Mouse (Mus musculus) neural tube, embryonic 11.5 days (tissue): ENCODE measurements around the gene Uggt1. TPM values are rescaled to one million over a fixed set of nuclear protein-coding genes. Genes with fewer than 3 reads are reported as not detected.
A peak's percentile ranks its signal among the peaks of the same experiment; 100 is the strongest.

ENCODE experiments used
- ATAC-seq: fragments of 200-750 bp; cut with Nextera tagmentation; 2 replicates; pipeline ENCODE4 v1.8.0; 2017; ENCODE audit warnings: moderate number of reproducible peaks, mild to moderate bottlenecking, moderate TSS enrichment, moderate library complexity; ENCODE audit not compliant: insufficient read depth, low FRiP score, low TSS enrichment
- DNase-seq: peaks from one replicate; pipeline ENCODE4 v3.0.0-alpha.2; 2015; ENCODE audit warnings: low spot score
- H3K27ac ChIP-seq: fragments of 300-500 bp; sonication (generic); 2 replicates; pipeline ENCODE4 v1.5.1; 2014; ENCODE audit warnings: low read depth, mild to moderate bottlenecking, low read length
- H3K27me3 ChIP-seq: fragments of 300-500 bp; sonication (generic); 2 replicates; pipeline ENCODE4 v1.6.1; 2014; ENCODE audit warnings: mild to moderate bottlenecking, low read length, mixed read lengths; ENCODE audit not compliant: control insufficient read depth, insufficient read depth
- H3K36me3 ChIP-seq: fragments of 300-500 bp; sonication (generic); 2 replicates; pipeline ENCODE4 v1.6.1; 2014; ENCODE audit warnings: mild to moderate bottlenecking, low read length, moderate library complexity, mixed read lengths; ENCODE audit not compliant: control insufficient read depth, insufficient read depth
- H3K4me1 ChIP-seq: fragments of 300-500 bp; sonication (generic); 2 replicates; pipeline ENCODE4 v1.6.1; 2014; ENCODE audit warnings: low read length, mixed read lengths; ENCODE audit not compliant: control insufficient read depth, insufficient read depth
- H3K4me2 ChIP-seq: fragments of 300-500 bp; sonication (generic); 2 replicates; pipeline ENCODE4 v1.6.1; 2014; ENCODE audit warnings: low read depth, mild to moderate bottlenecking, moderate library complexity
- H3K4me3 ChIP-seq: fragments of 300-500 bp; sonication (generic); 2 replicates; pipeline ENCODE4 v1.5.1; 2014; ENCODE audit warnings: low read depth, low read length
- H3K9ac ChIP-seq: fragments of 300-500 bp; sonication (generic); 2 replicates; pipeline ENCODE4 v1.6.1; 2014; ENCODE audit warnings: mild to moderate bottlenecking, low read length
- H3K9me3 ChIP-seq: fragments of 300-500 bp; sonication (generic); 2 replicates; pipeline ENCODE4 v1.6.1; 2016; ENCODE audit warnings: low read length; ENCODE audit not compliant: control insufficient read depth
- WGBS: fragments of 180-500 bp; shearing (Covaris S2); extraction: QIAGEN DNeasy Blood & Tissue Kit; methylation state at CpG from one replicate; pipeline ENCODE4 v1.1.7; 2014; 5-methylcytosine and 5-hydroxymethylcytosine counted together
- polyA plus RNA-seq: library from polyadenylated mRNA; unstranded; fragments of >200 nt; fragmentation: Nextera tagmentation; extraction: Ambion mirVana; gene quantifications from 2 replicates; pipeline ENCODE4 v1.2.1, GENCODE M21; 2014

Gene Uggt1
- polyA plus RNA-seq, 1 experiment from 2014 or later = 82.3 TPM

DNA sequence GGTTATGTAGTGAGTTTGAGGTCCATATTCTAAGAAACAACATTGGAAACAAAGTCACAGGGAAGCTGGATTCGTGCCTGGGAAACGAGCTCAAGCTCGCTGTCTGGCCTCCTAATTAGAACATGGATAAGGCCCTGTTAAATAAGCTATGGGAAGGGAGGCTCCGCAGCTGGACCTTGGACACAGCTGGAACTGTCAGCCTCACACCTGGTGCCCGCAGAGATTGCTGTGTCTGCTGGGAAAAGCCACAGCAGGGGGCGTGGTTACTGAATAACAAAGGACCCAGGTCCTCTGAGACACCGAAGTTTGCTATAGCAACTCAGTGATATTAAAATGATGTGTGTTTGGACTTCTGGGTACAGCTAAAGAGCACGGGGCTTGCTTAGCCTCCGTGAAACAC, 6.9 kb upstream of the Uggt1 start:
- no peak overlapping the region for H3K27ac ChIP-seq
- H3K36me3 ChIP-seq = no peaks in the 10 kb centered on the region
- WGBS = 10% methylated on average over 9 of the region's 9 CpGs
- no peaks in the 10 kb centered on the region for H3K27me3 ChIP-seq
- ATAC-seq = no peak
- H3K9me3 ChIP-seq = no peaks in the 10 kb centered on the region
- peaks cover 4% of the 10 kb centered on the region; the same call in 1 of the 2 replicates for H3K4me1 ChIP-seq
- no peak overlapping the region for H3K4me3 ChIP-seq
- H3K9ac ChIP-seq = no peak overlapping the region
- DNase-seq = peak; percentile 43
- no peak overlapping the region for H3K4me2 ChIP-seq

DNA sequence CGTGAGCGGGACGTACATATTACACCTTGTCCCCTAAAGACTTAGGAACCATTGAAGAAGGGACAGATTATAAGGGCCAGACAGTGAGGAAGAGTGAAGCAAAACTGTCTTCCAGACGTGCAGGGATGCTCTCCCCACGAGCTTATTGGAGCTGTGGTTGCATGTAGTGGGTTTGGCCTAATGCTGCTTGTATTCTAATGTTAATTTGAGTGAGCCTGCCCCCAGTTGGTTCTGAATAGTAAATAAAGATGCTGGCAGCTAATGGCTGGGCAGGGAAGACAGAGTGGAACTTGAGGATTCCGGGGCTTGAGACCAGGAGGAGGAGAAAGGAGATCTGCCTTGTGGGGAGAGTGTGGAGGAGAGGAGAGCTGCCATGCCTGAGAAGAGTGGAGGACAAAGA, 2.2 kb upstream of the Uggt1 start:
- no peak overlapping the region for H3K27ac ChIP-seq
- DNase-seq (no peak), ATAC-seq (no peak)
- no peak overlapping the region for H3K4me2 ChIP-seq
- no peak overlapping the region for H3K4me3 ChIP-seq
- H3K36me3 ChIP-seq = no peaks in the 10 kb centered on the region
- no peaks in the 10 kb centered on the region for H3K27me3 ChIP-seq
- H3K9me3 ChIP-seq = no peaks in the 10 kb centered on the region
- 50% methylated on average over 6 of the region's 6 CpGs for WGBS
- peaks cover 13% of the 10 kb centered on the region for H3K4me1 ChIP-seq
- H3K9ac ChIP-seq = no peak overlapping the region

DNA sequence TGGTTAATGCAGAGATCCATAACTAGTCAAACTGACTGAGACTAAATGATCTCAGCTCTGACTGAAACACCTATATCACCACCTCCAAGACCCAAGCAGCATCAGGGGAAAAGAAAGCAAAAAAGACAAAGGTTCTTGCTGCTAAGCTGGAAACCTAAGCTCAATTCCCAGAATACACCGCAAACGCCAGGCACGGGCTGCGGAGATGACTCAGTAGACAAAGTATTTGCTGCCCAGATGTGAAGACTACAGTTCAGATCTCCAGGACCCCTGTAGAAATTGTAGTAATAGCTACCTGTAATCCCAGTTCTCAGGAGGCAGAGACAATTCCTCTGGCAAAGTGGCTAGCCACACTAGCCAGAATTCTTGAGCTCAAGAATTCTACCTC, 302 bp upstream of the Uggt1 start:
- no peak for ATAC-seq
- H3K4me2 ChIP-seq = no peak overlapping the region
- H3K4me3 ChIP-seq = no peak overlapping the region
- 94% methylated on average over 4 of the region's 4 CpGs for WGBS
- H3K27me3 ChIP-seq = no peaks in the 10 kb centered on the region
- H3K36me3 ChIP-seq = no peaks in the 10 kb centered on the region
- no peak overlapping the region for H3K9ac ChIP-seq
- DNase-seq = no peak
- peaks cover 9% of the 10 kb centered on the region for H3K4me1 ChIP-seq
- no peak overlapping the region for H3K27ac ChIP-seq
- H3K9me3 ChIP-seq = no peaks in the 10 kb centered on the region

DNA sequence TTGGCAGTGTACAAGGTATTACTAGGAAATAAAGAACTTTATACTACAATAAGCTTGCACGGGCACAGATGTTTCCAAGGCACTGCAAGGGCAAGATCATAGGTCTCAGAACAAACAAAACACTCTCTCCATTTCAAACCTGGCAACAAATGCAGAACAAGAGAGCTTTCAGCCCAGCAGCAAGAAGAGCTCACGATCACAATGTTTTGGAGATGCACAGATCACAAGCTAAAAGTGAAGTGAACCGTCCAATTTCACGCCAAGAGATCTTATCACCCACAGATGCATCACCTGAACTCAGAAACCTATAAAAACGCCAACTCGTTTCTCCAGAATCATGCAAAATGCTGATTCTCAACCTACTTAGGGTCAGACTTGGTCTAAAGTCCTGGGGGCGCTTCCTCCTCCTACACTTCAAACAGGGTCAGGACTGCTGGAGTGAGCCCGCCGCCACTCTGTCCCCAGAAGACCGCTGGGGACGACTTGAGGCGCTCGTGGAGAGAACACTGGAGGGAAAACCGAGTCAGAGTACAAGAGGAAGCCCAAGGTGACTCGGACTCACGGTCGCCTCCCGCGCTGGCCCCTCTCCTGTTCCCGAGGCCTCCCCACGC, 968 bp downstream of the Uggt1 start:
- H3K4me1 ChIP-seq = peaks cover 9% of the 10 kb centered on the region
- no peaks in the 10 kb centered on the region for H3K36me3 ChIP-seq
- H3K9me3 ChIP-seq = no peaks in the 10 kb centered on the region
- no peak for DNase-seq
- peak overlapping the region; percentile 86 for H3K9ac ChIP-seq
- 5% methylated on average over 21 of the region's 21 CpGs for WGBS
- peak overlapping the region; percentile 76 for H3K27ac ChIP-seq
- H3K4me2 ChIP-seq = peak overlapping the region; percentile 81
- H3K27me3 ChIP-seq = no peaks in the 10 kb centered on the region
- peak overlapping the region; percentile 93 for H3K4me3 ChIP-seq
- ATAC-seq = peak; percentile 48; the same call in 1 of the 2 replicates

DNA sequence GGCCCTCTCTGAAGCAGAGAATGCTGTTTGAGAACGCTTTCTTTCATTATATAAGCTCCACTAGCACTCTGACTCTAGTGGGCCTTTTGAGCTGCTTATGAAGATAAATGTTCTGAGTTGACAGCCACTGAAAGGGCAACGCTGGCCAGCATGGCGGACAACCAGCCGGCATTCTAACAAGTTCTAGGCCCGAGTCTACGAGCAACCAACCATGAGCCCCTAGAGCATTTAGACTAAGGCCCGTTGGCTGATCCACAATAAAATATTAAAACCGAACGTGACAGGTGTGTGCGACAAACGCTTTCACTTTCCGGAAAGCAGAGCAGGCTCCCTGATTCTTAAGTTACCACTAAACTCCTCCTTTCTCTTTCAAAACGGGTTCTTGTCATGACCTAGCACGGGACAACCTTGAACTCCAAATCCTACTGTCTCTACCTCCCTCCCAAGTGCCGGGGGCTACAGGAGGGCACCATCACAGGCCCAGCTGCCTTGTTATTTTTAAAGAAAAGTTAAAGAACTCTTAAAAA, 2.6 kb downstream of the Uggt1 start:
- no peak overlapping the region for H3K4me3 ChIP-seq
- ATAC-seq (no peak), DNase-seq (no peak)
- H3K36me3 ChIP-seq = no peaks in the 10 kb centered on the region
- no peak overlapping the region for H3K27ac ChIP-seq
- no peaks in the 10 kb centered on the region for H3K9me3 ChIP-seq
- no peaks in the 10 kb centered on the region for H3K27me3 ChIP-seq
- peaks cover 9% of the 10 kb centered on the region for H3K4me1 ChIP-seq
- H3K9ac ChIP-seq = no peak overlapping the region
- H3K4me2 ChIP-seq = no peak overlapping the region
- WGBS = 84% methylated on average over 15 of the region's 15 CpGs

DNA sequence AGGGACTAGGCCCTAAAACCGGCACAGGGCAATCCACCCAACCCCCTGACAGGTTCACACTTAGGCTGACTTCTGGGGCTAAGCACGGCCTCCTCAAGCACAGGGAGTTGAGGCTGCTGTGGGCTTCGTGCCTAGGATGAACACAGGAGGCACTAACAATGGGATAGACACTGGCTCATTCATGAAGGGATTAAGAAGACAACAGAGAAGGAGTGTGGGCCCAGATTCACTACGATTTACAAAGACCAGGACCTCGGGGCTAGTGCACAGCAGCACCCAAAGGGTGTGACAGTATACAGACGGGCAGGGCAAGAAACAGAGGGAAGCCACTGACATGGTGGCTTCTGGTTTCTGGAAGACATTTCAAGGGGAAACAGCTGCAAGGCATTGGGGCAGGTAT, 4.3 kb downstream of the Uggt1 start:
- H3K4me1 ChIP-seq = peaks cover 9% of the 10 kb centered on the region
- H3K4me2 ChIP-seq = no peak overlapping the region
- no peak overlapping the region for H3K4me3 ChIP-seq
- DNase-seq (no peak), ATAC-seq (no peak)
- no peaks in the 10 kb centered on the region for H3K27me3 ChIP-seq
- 71% methylated on average over 6 of the region's 6 CpGs for WGBS
- no peaks in the 10 kb centered on the region for H3K9me3 ChIP-seq
- H3K36me3 ChIP-seq = no peaks in the 10 kb centered on the region
- no peak overlapping the region for H3K27ac ChIP-seq
- H3K9ac ChIP-seq = no peak overlapping the region

DNA sequence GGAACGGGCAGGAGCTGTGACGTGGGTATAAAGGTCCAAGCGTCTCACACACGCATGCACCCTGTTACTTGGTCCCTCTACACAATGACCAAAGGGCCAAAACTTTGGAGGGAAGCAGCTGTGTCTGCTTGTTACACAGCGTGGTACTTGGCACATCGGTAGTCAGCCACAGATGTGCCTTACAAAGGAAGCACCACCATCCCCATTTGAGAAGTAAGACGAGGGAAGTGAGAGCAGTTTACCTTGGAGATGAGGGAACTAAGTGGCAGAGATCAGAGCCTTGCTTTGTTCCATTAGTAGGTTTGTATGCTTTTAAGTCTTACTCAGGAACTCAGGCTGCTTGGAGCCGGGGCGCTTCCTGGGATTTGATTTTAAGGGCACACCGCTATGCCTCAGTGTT, 5.1 kb downstream of the Uggt1 start:
- Histone ChIP-seq H3K4me2 (no peak overlapping the region), H3K36me3 (no peaks in the 10 kb centered on the region), H3K9ac (no peak overlapping the region), H3K4me1 (peaks cover 9% of the 10 kb centered on the region), H3K4me3 (no peak overlapping the region), H3K27ac (no peak overlapping the region), H3K27me3 (no peaks in the 10 kb centered on the region), H3K9me3 (no peaks in the 10 kb centered on the region)
- DNase-seq (no peak), ATAC-seq (no peak)
- WGBS = 93% methylated on average over 10 of the region's 10 CpGs

DNA sequence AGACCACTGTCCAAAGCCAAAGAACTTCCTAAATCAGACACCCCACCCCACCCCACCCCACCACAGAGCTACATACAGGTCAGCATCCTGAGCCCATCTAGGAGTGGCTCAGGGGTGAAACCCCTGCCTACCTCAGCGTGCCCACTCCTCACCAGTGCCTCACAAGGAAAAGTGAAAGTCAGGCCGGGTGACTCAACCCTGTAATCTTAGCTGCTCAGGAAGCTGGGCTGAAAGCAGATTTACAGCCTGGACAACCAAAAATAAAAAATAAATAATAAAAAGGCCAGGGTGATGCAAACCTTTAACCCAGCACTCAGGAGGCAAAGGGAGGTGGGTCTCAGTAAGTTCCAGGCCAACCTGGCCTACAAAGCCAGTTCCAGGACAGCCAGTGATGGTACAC, 8.7 kb downstream of the Uggt1 start:
- ATAC-seq = no peak
- Histone ChIP-seq H3K36me3 (no peaks in the 10 kb centered on the region), H3K27ac (no peak overlapping the region), H3K9ac (no peak overlapping the region), H3K4me1 (no peaks in the 10 kb centered on the region), H3K27me3 (no peaks in the 10 kb centered on the region), H3K4me2 (no peak overlapping the region), H3K9me3 (no peaks in the 10 kb centered on the region), H3K4me3 (no peak overlapping the region)
- 93% methylated on average over 2 of the region's 2 CpGs for WGBS
- DNase-seq = no peak

DNA sequence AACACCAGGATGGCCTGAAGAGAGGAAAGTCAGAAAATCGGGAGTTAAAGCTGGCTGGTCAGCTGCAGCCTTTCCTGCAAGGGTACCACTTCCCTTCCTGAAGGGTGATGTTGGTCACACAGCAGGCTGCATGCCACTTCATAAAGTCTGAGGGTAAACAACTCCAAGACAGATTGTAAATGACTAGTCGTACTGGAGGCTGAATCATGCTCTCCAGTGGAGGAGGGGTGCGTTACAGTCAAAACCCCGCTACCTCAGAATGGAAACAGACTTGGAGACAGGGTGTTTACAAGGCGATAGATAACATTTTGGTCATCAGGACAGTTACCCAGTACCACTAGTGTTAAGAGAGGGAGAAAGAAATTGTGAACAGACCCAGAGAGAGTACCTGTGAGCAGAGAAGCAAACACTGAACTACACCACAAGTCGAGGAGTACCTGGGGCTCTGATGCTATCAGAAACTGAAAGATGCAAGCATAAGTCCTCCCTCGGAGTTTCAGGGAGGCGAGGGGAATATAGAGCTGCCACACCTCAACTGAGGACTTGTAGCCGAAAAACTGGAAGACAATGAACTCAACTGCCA, 9.4 kb downstream of the Uggt1 start:
- no peaks in the 10 kb centered on the region for H3K27me3 ChIP-seq
- H3K4me2 ChIP-seq = no peak overlapping the region
- no peak overlapping the region for H3K4me3 ChIP-seq
- no peak for ATAC-seq
- DNase-seq = no peak
- no peak overlapping the region for H3K27ac ChIP-seq
- H3K9ac ChIP-seq = no peak overlapping the region
- no peaks in the 10 kb centered on the region for H3K36me3 ChIP-seq
- 86% methylated on average over 9 of the region's 9 CpGs for WGBS
- no peaks in the 10 kb centered on the region for H3K4me1 ChIP-seq
- no peaks in the 10 kb centered on the region for H3K9me3 ChIP-seq
